Mouse (Mus musculus): ENCODE results near the gene Pms2.

DNA sequence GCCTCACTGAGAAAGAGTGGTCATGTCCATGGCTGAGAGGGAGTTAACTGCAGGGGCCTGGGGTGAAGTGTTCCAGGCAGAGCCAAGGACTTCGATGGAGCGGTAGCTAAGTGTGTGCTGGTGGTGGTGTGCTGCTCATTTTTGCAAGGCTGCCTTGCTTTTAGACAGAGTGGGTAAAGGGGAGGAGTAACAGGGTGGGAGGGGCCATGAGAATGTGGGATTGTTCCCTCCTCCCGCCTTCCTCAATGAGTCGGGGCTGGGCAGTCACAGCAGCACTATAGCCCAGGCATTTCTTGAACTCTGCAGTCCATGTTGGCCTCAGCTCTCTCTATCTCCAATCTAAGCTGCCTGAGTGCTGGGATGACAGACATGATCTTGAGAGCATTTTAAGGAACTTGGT lies 35.2 kb upstream of the Pms2 start:
- TF ChIP-seq CTCF (IDR thresholded peaks at IDR 0.05; ENCODE audit: low read depth): no peak
- TF ChIP-seq EP300 (IDR thresholded peaks at IDR 0.05; ENCODE audit: low read depth): no peak
